Mouse (Mus musculus) heart, adult 2 months (tissue): ENCODE data around the gene Slc25a12. TPM values are rescaled to one million over a fixed set of nuclear protein-coding genes. Genes with fewer than 3 reads are reported as not detected.

Source experiments
- DNase-seq, 2 experiments: peaks; one replicate each; pipeline ENCODE4 v3.0.0; 2021
- H3K27ac ChIP-seq: fragments of 200-600 bp; 2 replicates; pipeline ENCODE4 v1.8.1; 2022
- H3K27me3 ChIP-seq: fragments of 200-500 bp; 2 replicates; pipeline ENCODE4 v1.6.1; 2012; ENCODE audit warnings: mild to moderate bottlenecking, low read length, inconsistent platforms, mixed read lengths; ENCODE audit not compliant: control insufficient read depth, insufficient read depth
- H3K36me3 ChIP-seq: fragments of 200-500 bp; 2 replicates; pipeline ENCODE4 v1.6.1; 2012; ENCODE audit warnings: low read length, inconsistent platforms; ENCODE audit not compliant: control insufficient read depth, insufficient read depth
- H3K4me1 ChIP-seq: fragments of 200-500 bp; 2 replicates; pipeline ENCODE4 v1.6.1; 2011; ENCODE audit warnings: low read length; ENCODE audit not compliant: control insufficient read depth, insufficient read depth
- H3K4me3 ChIP-seq: fragments of 200-600 bp; 2 replicates; pipeline ENCODE4 v1.8.1; 2022
- H3K79me2 ChIP-seq: fragments of 200-500 bp; replicated peaks from 2 replicates; pipeline ENCODE4 v1.6.1; 2012; ENCODE audit warnings: mild to moderate bottlenecking, inconsistent platforms, low read length, moderate library complexity, mixed read lengths; ENCODE audit not compliant: control insufficient read depth, insufficient read depth
- H3K9ac ChIP-seq: fragments of 200-500 bp; 2 replicates; pipeline ENCODE4 v1.6.1; 2012; ENCODE audit warnings: low read depth, mild to moderate bottlenecking, control low read depth, inconsistent platforms, low read length, mixed read lengths
- CTCF ChIP-seq: fragments of 200-600 bp; IDR thresholded peaks from 2 replicates; pipeline ENCODE4 v1.8.1; 2022; ENCODE audit warnings: antibody characterized with exemption, mild to moderate bottlenecking, moderate library complexity
- EP300 ChIP-seq: fragments of 200-500 bp; IDR thresholded peaks from 2 replicates; pipeline ENCODE4 v1.6.1; 2011; ENCODE audit warnings: low read depth, low read length, control low read depth; ENCODE audit not compliant: insufficient read depth
- POLR2A ChIP-seq: fragments of 200-500 bp; IDR thresholded peaks from 2 replicates; pipeline ENCODE4 v1.6.1; 2011; ENCODE audit warnings: mild to moderate bottlenecking, low read depth, low read length, control low read depth; ENCODE audit not compliant: insufficient read depth
- WGBS: fragments of 180-500 bp; shearing (Covaris S2); methylation state at CpG from one replicate; pipeline ENCODE4 v1.1.7; 2018; 5-methylcytosine and 5-hydroxymethylcytosine counted together
- intact Hi-C: fragments of 180-260 bp; cut with DNase I; formaldehyde crosslinking; loops from one replicate; pipeline ENCODE4 v1.15.1; 2025
- polyA plus RNA-seq: library from polyadenylated mRNA; depleted of rRNA; stranded (reverse); fragments of >200 nt; gene quantifications from 2 replicates; pipeline ENCODE4 v1.2.3, GENCODE M21; 2012
- total RNA-seq, 2 experiments: library from RNA; stranded (reverse); gene quantifications; 2 replicates each; pipeline ENCODE4 v1.2.3; 2021

Slc25a12 gene
- total and polyA plus RNA-seq, 3 experiments, result 154 to 252 (median 228) TPM

DNA sequence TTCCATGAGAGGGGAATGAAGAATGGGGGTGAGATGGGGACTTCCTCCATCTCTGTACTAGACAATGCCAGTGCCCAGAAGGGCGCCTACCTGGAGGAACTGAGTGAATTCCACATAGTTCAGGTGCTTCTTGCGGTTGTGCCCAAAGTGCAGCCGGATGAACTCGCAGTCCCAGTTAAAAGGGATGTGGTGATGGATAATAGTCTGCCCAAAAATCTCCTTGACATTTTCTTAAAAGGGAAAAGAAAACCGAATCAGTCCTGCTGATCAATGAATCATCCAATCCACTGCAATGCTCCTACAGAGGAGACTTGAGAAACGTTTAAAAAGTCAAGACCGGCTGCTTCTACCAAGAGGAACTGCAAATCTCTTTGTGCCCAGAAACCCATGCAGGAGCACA is 43.7 kb downstream of the Slc25a12 start:
- H3K36me3 ChIP-seq, result peaks cover 4% of the 10 kb centered on the region
- peaks cover 1% of the 10 kb centered on the region; the same call in 1 of the 2 replicates for H3K4me1 ChIP-seq
- WGBS, result 87% methylated on average over 7 of the region's 7 CpGs
- no peak overlapping the region for H3K27ac ChIP-seq
- intact Hi-C loops, result no loop called here
- H3K27me3 ChIP-seq, result no peaks in the 10 kb centered on the region
- DNase-seq, result no peak
- TF ChIP-seq POLR2A (no peak), EP300 (no peak), CTCF (no peak)
- H3K9ac ChIP-seq, result no peak overlapping the region
- no peaks in the 10 kb centered on the region for H3K79me2 ChIP-seq
- H3K4me3 ChIP-seq, result no peak overlapping the region

DNA sequence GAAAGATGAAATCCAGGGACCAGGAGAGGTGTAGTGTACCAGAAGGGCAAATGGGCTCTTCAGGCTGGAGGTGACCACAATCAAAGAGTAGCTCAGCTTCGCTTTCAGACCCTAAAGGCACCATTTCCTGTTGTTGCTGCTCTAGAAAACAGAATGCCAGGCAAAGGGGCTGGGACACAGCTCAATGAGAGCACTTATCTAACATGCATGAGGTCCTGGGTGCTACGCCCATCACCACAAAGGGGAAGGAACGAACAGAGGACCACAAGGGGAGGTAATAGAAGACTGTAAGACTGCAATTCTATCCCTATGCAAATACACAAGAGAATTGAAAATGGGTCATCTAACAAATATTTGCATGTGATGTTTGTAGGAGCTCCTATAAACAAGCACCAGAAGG is 46.1 kb downstream of the Slc25a12 start:
- peaks cover 2% of the 10 kb centered on the region; the same call in 1 of the 2 replicates for H3K36me3 ChIP-seq
- 93% methylated on average over 3 of the region's 3 CpGs for WGBS
- intact Hi-C loops, result no loop called here
- DNase-seq, result no peak
- no peaks in the 10 kb centered on the region for H3K4me1 ChIP-seq
- H3K9ac ChIP-seq, result no peak overlapping the region
- H3K79me2 ChIP-seq, result no peaks in the 10 kb centered on the region
- H3K4me3 ChIP-seq, result no peak overlapping the region
- no peak overlapping the region for H3K27ac ChIP-seq
- TF ChIP-seq EP300 (no peak), CTCF (no peak), POLR2A (no peak)
- H3K27me3 ChIP-seq, result no peaks in the 10 kb centered on the region

DNA sequence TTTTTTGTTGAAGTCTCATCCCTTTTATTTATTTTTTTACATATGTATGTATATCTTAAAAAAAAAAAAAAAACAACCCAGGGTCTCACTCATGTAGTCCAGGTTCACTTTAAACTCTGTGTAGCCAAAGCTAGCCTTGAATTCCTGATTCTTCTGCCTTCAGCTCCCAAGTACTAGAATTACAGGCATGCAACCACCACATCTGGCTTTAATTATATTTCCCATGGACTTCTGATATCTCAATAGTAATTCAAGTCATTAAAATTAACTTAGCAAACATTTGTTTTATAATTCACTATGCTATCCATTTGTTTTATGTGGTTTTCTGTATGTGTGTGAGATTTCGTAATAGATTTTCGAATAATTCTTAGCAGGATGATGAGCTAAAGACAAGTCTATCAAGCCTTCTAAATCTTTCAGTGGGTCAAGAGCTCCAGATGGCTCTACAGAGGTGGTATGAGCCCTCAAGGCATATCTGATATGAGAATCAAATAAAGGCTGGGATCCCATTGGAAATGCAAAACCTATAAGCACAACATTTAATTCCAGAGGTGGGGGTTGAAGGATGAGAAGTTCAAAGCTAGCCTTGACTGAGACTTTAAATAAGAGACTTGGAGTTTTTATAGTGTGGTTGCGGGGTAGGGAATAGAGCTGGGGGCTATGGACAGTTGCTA is 51.3 kb downstream of the Slc25a12 start:
- Histone ChIP-seq H3K79me2 (no peaks in the 10 kb centered on the region), H3K27me3 (no peaks in the 10 kb centered on the region), H3K9ac (no peak overlapping the region), H3K4me1 (peaks cover 1% of the 10 kb centered on the region), H3K36me3 (no peaks in the 10 kb centered on the region; the same call in 1 of the 2 replicates), H3K27ac (no peak overlapping the region), H3K4me3 (no peak overlapping the region)
- TF ChIP-seq CTCF (no peak), EP300 (no peak), POLR2A (no peak)
- DNase-seq, result no peak
- WGBS, result 95% methylated on average over 3 of the region's 3 CpGs
- intact Hi-C loops, result no loop called here

DNA sequence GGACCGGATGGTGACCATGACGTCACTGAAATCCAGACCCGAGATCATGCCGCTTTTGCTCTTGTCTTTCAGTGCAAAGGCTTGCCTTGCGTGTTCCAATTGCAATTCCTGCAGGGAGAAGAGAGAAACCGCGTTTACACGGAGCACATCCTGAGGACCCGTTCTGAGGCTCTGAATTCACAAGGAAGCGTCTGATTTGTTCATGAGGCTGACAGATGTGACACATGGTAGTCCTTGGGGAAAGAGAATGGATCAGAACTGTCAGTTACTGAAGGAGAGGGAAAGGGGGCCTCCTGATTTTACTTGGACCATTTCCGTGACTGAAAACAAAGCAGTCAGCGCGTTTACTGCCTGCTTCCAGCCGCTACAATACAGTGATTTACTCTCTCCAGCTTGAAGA is 52.5 kb downstream of the Slc25a12 start:
- H3K4me3 ChIP-seq, result no peak overlapping the region
- no peak for DNase-seq
- intact Hi-C loops, result no loop called here
- WGBS, result 60% methylated on average over 14 of the region's 14 CpGs
- H3K36me3 ChIP-seq, result peaks cover 2% of the 10 kb centered on the region; the same call in 1 of the 2 replicates
- no peaks in the 10 kb centered on the region for H3K27me3 ChIP-seq
- H3K9ac ChIP-seq, result no peak overlapping the region
- H3K79me2 ChIP-seq, result no peaks in the 10 kb centered on the region
- H3K27ac ChIP-seq, result no peak overlapping the region
- peaks cover 1% of the 10 kb centered on the region for H3K4me1 ChIP-seq
- TF ChIP-seq CTCF (no peak), EP300 (no peak), POLR2A (no peak)

DNA sequence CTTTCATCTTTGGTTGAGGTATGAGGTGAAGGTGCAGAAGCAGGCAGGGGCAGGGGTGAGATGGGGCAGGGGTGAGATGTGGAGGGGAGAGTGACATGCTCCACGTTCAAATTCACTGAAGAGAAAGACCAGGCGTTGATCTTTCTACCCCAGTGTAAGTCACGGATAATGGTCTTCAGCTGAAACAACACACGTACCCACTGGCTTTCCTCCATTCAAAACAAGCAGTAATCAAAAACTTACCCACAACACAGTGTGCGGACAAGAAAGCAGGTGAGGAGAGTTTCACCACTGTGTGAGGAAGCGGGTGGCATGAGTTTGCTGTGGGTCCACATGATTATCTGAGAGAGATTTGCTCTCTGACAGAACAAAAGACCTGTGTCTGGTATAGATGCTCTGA is 53.5 kb downstream of the Slc25a12 start:
- no peak for TF ChIP-seq POLR2A
- no peak for TF ChIP-seq CTCF
- no peak for TF ChIP-seq EP300
- peaks cover 2% of the 10 kb centered on the region; the same call in 1 of the 2 replicates for H3K36me3 ChIP-seq
- WGBS, result 78% methylated on average over 6 of the region's 6 CpGs

DNA sequence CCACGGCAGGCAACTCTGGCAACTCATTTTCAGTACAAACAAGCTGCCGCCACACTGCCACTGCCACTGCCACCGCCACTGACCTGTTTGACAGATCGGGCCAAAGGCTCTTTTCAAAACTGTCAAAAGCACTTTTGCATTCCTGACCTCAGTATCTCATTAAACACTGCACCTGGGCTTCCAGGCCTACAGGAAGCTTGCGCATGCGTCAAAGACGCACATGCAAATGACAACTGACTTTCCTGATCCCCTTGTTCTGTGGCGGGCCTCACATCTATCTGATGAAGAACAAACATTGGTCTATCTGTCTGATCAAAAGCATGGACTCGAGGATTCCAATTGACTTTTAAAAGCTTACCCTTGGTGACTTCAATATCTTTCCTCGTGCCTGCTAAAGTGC is 55.5 kb downstream of the Slc25a12 start:
- no peak overlapping the region for H3K9ac ChIP-seq
- 78% methylated on average over 10 of the region's 10 CpGs for WGBS
- TF ChIP-seq POLR2A (no peak), CTCF (no peak), EP300 (no peak)
- peaks cover 2% of the 10 kb centered on the region; the same call in 1 of the 2 replicates for H3K36me3 ChIP-seq
- no peak overlapping the region for H3K27ac ChIP-seq
- no peak for DNase-seq
- no peaks in the 10 kb centered on the region for H3K79me2 ChIP-seq
- no peaks in the 10 kb centered on the region for H3K27me3 ChIP-seq
- intact Hi-C loops, result no loop called here
- peaks cover 1% of the 10 kb centered on the region for H3K4me1 ChIP-seq
- no peak overlapping the region for H3K4me3 ChIP-seq

More for the DNA sequence above, 53.5 kb downstream of the Slc25a12 start:
- Histone ChIP-seq H3K79me2 (no peaks in the 10 kb centered on the region), H3K27ac (no peak overlapping the region), H3K4me3 (no peak overlapping the region), H3K27me3 (no peaks in the 10 kb centered on the region), H3K4me1 (peaks cover 1% of the 10 kb centered on the region), H3K9ac (no peak overlapping the region)
- intact Hi-C loops, result no loop called here
- no peak for DNase-seq
